Mouse (Mus musculus) effector memory CD4-positive, alpha-beta T cell, adult 7 months (primary cell): ENCODE results near the gene Smok3c. TPM values are rescaled to one million over a fixed set of nuclear protein-coding genes. Genes with fewer than 3 reads are reported as not detected.

Source experiments
- polyA plus RNA-seq: library from polyadenylated mRNA; unstranded; fragments of 100-300 nt; shearing (Covaris generic); gene quantifications from one replicate; pipeline ENCODE4 v1.2.1, GENCODE M21; 2017

The Smok3c gene
- 0.84 TPM for polyA plus RNA-seq

DNA sequence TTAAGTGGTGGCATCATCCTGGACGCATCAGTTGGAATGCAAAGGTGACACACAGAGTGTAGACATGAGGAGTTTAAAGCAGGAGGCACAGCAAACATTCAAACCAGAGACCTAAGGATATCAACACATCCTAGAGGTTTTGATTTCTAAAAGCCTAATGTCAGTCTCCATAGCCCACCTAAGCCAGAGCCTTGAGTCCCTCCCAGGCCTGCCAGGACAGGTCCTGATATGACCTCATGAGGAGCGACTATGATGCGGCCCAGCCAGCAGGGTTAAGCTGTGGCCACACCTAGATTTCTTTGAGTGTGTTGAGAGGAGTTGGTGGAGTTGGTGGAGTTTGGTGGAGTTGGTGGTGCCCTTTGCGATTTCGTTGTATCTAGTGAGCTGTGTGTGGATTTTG is at the start of gene Smok3c:
TSS of gene Smok3c (plus strand) at position 301 of the 400 bp plus-strand sequence.

DNA sequence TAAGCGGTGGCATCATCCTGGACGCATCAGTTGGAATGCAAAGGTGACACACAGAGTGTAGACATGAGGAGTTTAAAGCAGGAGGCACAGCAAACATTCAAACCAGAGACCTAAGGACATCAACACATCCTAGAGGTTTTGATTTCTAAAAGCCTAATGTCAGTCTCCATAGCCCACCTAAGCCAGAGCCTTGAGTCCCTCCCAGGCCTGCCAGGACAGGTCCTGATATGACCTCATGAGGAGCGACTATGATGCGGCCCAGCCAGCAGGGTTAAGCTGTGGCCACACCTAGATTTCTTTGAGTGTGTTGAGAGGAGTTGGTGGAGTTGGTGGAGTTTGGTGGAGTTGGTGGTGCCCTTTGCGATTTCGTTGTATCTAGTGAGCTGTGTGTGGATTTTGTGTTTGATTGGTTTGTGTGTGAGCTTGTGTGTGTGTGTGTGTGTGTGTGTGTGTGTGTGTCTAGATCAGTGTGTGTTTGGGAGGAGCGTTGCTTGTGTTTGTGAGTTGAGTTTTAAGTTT is 32.0 kb upstream of the Smok3c start, which contains the start of the genes Smok3a and Smok3b:
TSS of gene Smok3a (plus strand) at position 301 of the 519 bp plus-strand sequence.
TSS of gene Smok3b (plus strand) at position 469 of the 519 bp plus-strand sequence.

DNA sequence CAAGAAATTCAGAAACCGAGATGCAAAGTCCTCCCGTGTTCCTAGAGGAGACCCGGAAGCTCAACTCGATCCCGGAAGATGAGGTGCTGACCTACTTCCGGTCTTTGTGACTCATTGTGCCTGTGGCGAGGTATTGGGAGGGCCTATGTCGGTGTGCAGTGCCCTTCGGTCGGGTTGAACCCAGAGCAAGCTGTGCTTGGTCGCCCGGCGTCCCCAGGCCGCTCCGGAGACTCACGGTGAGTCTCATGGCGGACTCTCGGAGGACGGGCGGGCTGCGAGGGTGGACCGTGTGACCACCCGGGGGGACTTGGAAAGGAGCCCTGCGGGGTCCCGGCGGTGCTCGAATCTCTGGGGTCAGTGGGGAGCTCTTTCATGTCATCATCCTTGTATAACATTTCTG is 32.0 kb downstream of the Smok3c start, which contains the start of gene Zkscan1:
TSS of gene Zkscan1 (plus strand) at position 89 of the 400 bp plus-strand sequence.

Other genes with a start within 250 kb of the Smok3c start
- 0.22 TPM for gene Pilra, start 216.9 kb upstream of the Smok3c start, polyA plus RNA-seq
- gene Pilrb1, start 195.1 kb upstream of the Smok3c start, polyA plus RNA-seq: 0.37 TPM
- 1.0 TPM for gene Pilrb2, start 181.4 kb upstream of the Smok3c start, polyA plus RNA-seq
- gene Cyp3a13, start 131.6 kb upstream of the Smok3c start, polyA plus RNA-seq: 0.76 TPM
- not detected for gene Gjc3, start 90.1 kb upstream of the Smok3c start, polyA plus RNA-seq
- not detected for gene Azgp1, start 71.7 kb upstream of the Smok3c start, polyA plus RNA-seq
- not detected for gene Smok3a, start 31.9 kb upstream of the Smok3c start, polyA plus RNA-seq
- 0.73 TPM for gene Smok3b, start 31.8 kb upstream of the Smok3c start, polyA plus RNA-seq
- 14.6 TPM for gene Zkscan1, start 31.9 kb downstream of the Smok3c start, polyA plus RNA-seq
- gene Zscan21, start 63.7 kb downstream of the Smok3c start, polyA plus RNA-seq: 28.0 TPM
- gene Zfp113, start 102.5 kb downstream of the Smok3c start, polyA plus RNA-seq: 6.6 TPM
- gene Cops6, start 107.9 kb downstream of the Smok3c start, polyA plus RNA-seq: 119 TPM
- 9.5 TPM for gene Ap4m1, start 118.8 kb downstream of the Smok3c start, polyA plus RNA-seq
- 56.4 TPM for gene Mcm7, start 119.2 kb downstream of the Smok3c start, polyA plus RNA-seq
- gene Taf6, start 134.3 kb downstream of the Smok3c start, polyA plus RNA-seq: 36.5 TPM
- gene Cnpy4, start 134.3 kb downstream of the Smok3c start, polyA plus RNA-seq: 12.2 TPM
- gene Mblac1, start 141.1 kb downstream of the Smok3c start, polyA plus RNA-seq: not detected
- gene Nxpe5, start 172.7 kb downstream of the Smok3c start, polyA plus RNA-seq: 0.55 TPM
- gene Lamtor4, start 202.3 kb downstream of the Smok3c start, polyA plus RNA-seq: 35.9 TPM
- gene BC037034, start 210.8 kb downstream of the Smok3c start, polyA plus RNA-seq: 19.9 TPM
- gene Gal3st4, start 219.6 kb downstream of the Smok3c start, polyA plus RNA-seq: not detected
- gene Gm43720, start 226.8 kb downstream of the Smok3c start, polyA plus RNA-seq: 0.18 TPM
- 0.67 TPM for gene Gpc2, start 226.8 kb downstream of the Smok3c start, polyA plus RNA-seq
- 1.1 TPM for gene Stag3, start 227.0 kb downstream of the Smok3c start, polyA plus RNA-seq